Mouse (Mus musculus): Measurements from ENCODE around the gene Dlg2. TPM values are rescaled to one million over a fixed set of nuclear protein-coding genes. Genes with fewer than 3 reads are reported as not detected.

The Dlg2 gene
- polyA plus RNA-seq, 3 experiments from 2014 or later = 0.83 to 3.5 (median 1.1) TPM

- no peak for ATAC-seq
Observed at GRCm38 (mm10) chr7:92199131-92199530, 1722.7 kb downstream of the Dlg2 start.

GRCm38 (mm10) chr7:92210701-92211100 lies 1734.2 kb downstream of the Dlg2 start:
- no peak for ATAC-seq

- ATAC-seq = no peak
Observed at GRCm38 (mm10) chr7:92213751-92214150, 1737.3 kb downstream of the Dlg2 start.

GRCm38 (mm10) chr7:92218171-92218570 lies 1741.7 kb downstream of the Dlg2 start:
- no peak for ATAC-seq

GRCm38 (mm10) chr7:92220619-92221018 lies 1744.1 kb downstream of the Dlg2 start:
- no peak for ATAC-seq

- ATAC-seq = no peak
Observed at GRCm38 (mm10) chr7:92234476-92235202, 1758.2 kb downstream of the Dlg2 start.

- ATAC-seq = no peak
Observed at GRCm38 (mm10) chr7:92235541-92236031, 1759.1 kb downstream of the Dlg2 start.

GRCm38 (mm10) chr7:92240908-92241307 lies 1764.4 kb downstream of the Dlg2 start:
- no peak for ATAC-seq

- ATAC-seq = no peak
Observed at GRCm38 (mm10) chr7:92247594-92247993, 1771.1 kb downstream of the Dlg2 start.

- no peak for ATAC-seq
Observed at GRCm38 (mm10) chr7:92248619-92249018, 1772.1 kb downstream of the Dlg2 start.

GRCm38 (mm10) chr7:92258148-92258547 lies 1781.7 kb downstream of the Dlg2 start:
- no peak for ATAC-seq

GRCm38 (mm10) chr7:92258701-92259100 lies 1782.2 kb downstream of the Dlg2 start:
- ATAC-seq = no peak

- no peak for ATAC-seq
Observed at GRCm38 (mm10) chr7:92264325-92264724, 1787.9 kb downstream of the Dlg2 start.

GRCm38 (mm10) chr7:92264964-92265363 lies 1788.5 kb downstream of the Dlg2 start:
- no peak for ATAC-seq

- no peak for ATAC-seq
Observed at GRCm38 (mm10) chr7:92275353-92275752, 1798.9 kb downstream of the Dlg2 start.

- no peak for ATAC-seq
Observed at GRCm38 (mm10) chr7:92277629-92278028, 1801.2 kb downstream of the Dlg2 start.

GRCm38 (mm10) chr7:92280925-92281324 lies 1804.5 kb downstream of the Dlg2 start:
- ATAC-seq = no peak

GRCm38 (mm10) chr7:92287058-92287457 lies 1810.6 kb downstream of the Dlg2 start:
- ATAC-seq = no peak

- no peak for ATAC-seq
Observed at GRCm38 (mm10) chr7:92288814-92289213, 1812.3 kb downstream of the Dlg2 start.

- no peak for ATAC-seq
Observed at GRCm38 (mm10) chr7:92292918-92293518, 1816.5 kb downstream of the Dlg2 start.

GRCm38 (mm10) chr7:92301046-92301445 lies 1824.6 kb downstream of the Dlg2 start:
- ATAC-seq = no peak

GRCm38 (mm10) chr7:92307634-92308033 lies 1831.2 kb downstream of the Dlg2 start:
- ATAC-seq = no peak

GRCm38 (mm10) chr7:92308168-92308567 lies 1831.7 kb downstream of the Dlg2 start:
- ATAC-seq = no peak

GRCm38 (mm10) chr7:92316389-92316788 lies 1839.9 kb downstream of the Dlg2 start:
- no peak for ATAC-seq
